Mouse (Mus musculus) cortical plate, adult 2 months (tissue): ENCODE data around the gene Pkp1.

Experiments
- CTCF ChIP-seq: fragments of 200-500 bp; IDR thresholded peaks from 2 replicates; pipeline ENCODE4 v1.5.1; 2011; ENCODE audit warnings: mild to moderate bottlenecking, control low read depth, low read length; ENCODE audit not compliant: insufficient read depth; ENCODE audit errors: extremely low read depth
- POLR2A ChIP-seq: fragments of 200-500 bp; IDR thresholded peaks from 2 replicates; pipeline ENCODE4 v1.6.1; 2011; ENCODE audit warnings: mild to moderate bottlenecking, low read length, control low read depth; ENCODE audit not compliant: insufficient read depth; ENCODE audit errors: extremely low read depth

DNA sequence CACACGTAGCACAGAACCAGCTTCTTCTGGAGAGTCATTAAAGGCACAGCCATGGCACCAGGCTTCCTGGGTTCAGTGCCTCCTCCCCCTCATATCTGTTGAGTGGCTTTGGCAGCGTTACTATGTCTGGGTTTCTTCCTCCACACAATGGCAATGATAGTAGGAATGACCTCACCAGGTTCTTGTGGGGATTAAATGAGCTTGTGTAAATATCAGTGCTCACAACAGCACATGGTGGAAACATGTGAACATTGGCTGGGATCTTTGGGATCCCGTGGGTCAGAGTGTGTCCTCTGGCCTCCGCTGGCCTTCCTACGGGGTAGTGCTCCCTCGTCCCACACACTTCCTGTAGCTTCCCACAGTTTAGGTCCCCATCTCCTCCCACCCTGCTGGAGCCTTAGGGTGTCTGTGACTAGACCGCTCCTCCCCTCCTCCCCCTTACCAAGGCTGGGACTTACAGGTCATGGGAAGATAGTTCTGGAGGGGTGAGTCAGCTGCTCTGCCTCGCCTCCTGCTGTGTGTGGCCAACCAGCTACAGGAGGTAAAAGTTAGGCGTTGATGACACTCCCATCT lies 56.9 kb downstream of the Pkp1 start:
- TF ChIP-seq CTCF (no peak), POLR2A (no peak)
